In genomic region chr19:7217162-7217925, GRCm38 (mm10) we compare ENCODE assay signal across 8 mouse cellular contexts. TPM values are rescaled to one million over a fixed set of nuclear protein-coding genes. Genes with fewer than 3 reads are reported as not detected.
DNase-seq lines count a peak whose midpoint lies in the region; ATAC-seq lines count a peak whose summit lies in the region.

Cox8a (minus strand) TSS chr19:7217616.

- WGBS in heart, embryonic 10.5 days, result under 1% methylated on average over 50 of the region's 50 CpGs
- under 1% methylated on average over 50 of the region's 50 CpGs for WGBS in kidney, embryonic 15.5 days

- DNase-seq in B cell, adult 2 months, result peak; percentile 94
- DNase-seq in brain, adult 2 months (ENCODE audit: low read depth, low spot score), result peak; percentile 99
- peak; percentile 100 for DNase-seq in heart, embryonic 10.5 days (ENCODE audit: low spot score)
- DNase-seq in liver, result peak; percentile 95
- peak; percentile 93 to 96 for DNase-seq in spleen, postnatal 4 days (ENCODE audit: low spot score in 2 of 2)

- peaks cover 36% of the 10 kb centered on the region for H3K36me3 ChIP-seq in heart, embryonic 10.5 days
- peaks cover 30% of the 10 kb centered on the region for H3K36me3 ChIP-seq in kidney, embryonic 15.5 days

- H3K4me3 ChIP-seq in heart, embryonic 10.5 days, result peak within 1 kb of the TSS; percentile 95
- peak within 1 kb of the TSS; percentile 73 for H3K4me3 ChIP-seq in kidney, embryonic 15.5 days (replicated peaks)

- H3K9me3 ChIP-seq in heart, embryonic 10.5 days, result no peaks in the 10 kb centered on the region
- H3K9me3 ChIP-seq in kidney, embryonic 15.5 days (replicated peaks), result no peaks in the 10 kb centered on the region

- H3K4me1 ChIP-seq in heart, embryonic 10.5 days, result peaks cover 32% of the 10 kb centered on the region
- H3K4me1 ChIP-seq in kidney, embryonic 15.5 days, result peaks cover 39% of the 10 kb centered on the region

- H3K9ac ChIP-seq in kidney, embryonic 15.5 days, result peak within 1 kb of the TSS; percentile 86

- H3K27ac ChIP-seq in heart, embryonic 10.5 days, result peak within 1 kb of the TSS; percentile 98
- peak within 1 kb of the TSS; percentile 89 for H3K27ac ChIP-seq in kidney, embryonic 15.5 days

- ATAC-seq in erythroblast, adult 5-6 weeks (replicated peaks; ENCODE audit: low FRiP score, poor library complexity, severe bottlenecking), result peak; percentile 99
- peak; percentile 98 for ATAC-seq in kidney, embryonic 15.5 days (replicated peaks; ENCODE audit: low FRiP score)
- ATAC-seq in monocyte, adult 5-6 weeks (replicated peaks; ENCODE audit: insufficient number of reproducible peaks, low FRiP score, low TSS enrichment, poor library complexity, severe bottlenecking), result peak; percentile 96

- no peaks in the 10 kb centered on the region for H3K27me3 ChIP-seq in heart, embryonic 10.5 days (ENCODE audit: insufficient read depth, poor library complexity, severe bottlenecking)
- H3K27me3 ChIP-seq in kidney, embryonic 15.5 days, result no peaks in the 10 kb centered on the region

- H3K4me2 ChIP-seq in kidney, embryonic 15.5 days, result peak within 1 kb of the TSS; percentile 84

RNA-seq across cellular contexts. Expression of gene Cox8a, which starts in this region (rescaled TPM):
- total RNA-seq in erythroblast, adult 5-6 weeks (2015; ENCODE audit: low replicate concordance), result 177 and 188 TPM in 2 replicates
- total RNA-seq in erythroblast, adult 5-6 weeks (2017; ENCODE audit: low replicate concordance), result 51.3 and 166 TPM in 2 replicates
- 1,294 and 1,907 TPM in 2 replicates for polyA plus RNA-seq in heart, embryonic 10.5 days (2016; fragmentation: Nextera tagmentation; extraction: Ambion mirVana)
- polyA plus RNA-seq in kidney, embryonic 15.5 days (2015; fragmentation: Nextera tagmentation; extraction: Ambion mirVana), result 1,089 and 1,191 TPM in 2 replicates
- 236 to 274 TPM (median 246 TPM) in 3 replicates for total RNA-seq in monocyte, adult 5-6 weeks (2017)

Comparison
In these comparisons a context has a peak if more than half of its experiments do, and no peak if none do; other contexts are left out.
1. Peak in every context shown above with its lines: DNase-seq, ATAC-seq, H3K4me3 ChIP-seq and H3K27ac ChIP-seq.